8 mouse cellular contexts compared by ENCODE assay signal in genomic region chr13:95891926-95892610, GRCm38 (mm10). TPM values are rescaled to one million over a fixed set of nuclear protein-coding genes. Genes with fewer than 3 reads are reported as not detected.
DNase-seq lines count a peak whose midpoint lies in the region; ATAC-seq and TF ChIP-seq lines count a peak whose summit lies in the region.

No protein-coding gene starts in this region.

- peak overlapping the region; percentile 55 for H3K4me3 ChIP-seq in embryonic fibroblast, embryonic 13.5 days (ENCODE audit: insufficient read depth, low read length)
- H3K4me3 ChIP-seq in heart, embryonic 11.5 days (ENCODE audit: low read depth, low read length): peak overlapping the region; percentile 71
- H3K4me3 ChIP-seq in kidney, embryonic 14.5 days (ENCODE audit: low read length): peak overlapping the region; percentile 49
- H3K4me3 ChIP-seq in liver, embryonic 14.5 days (ENCODE audit: insufficient read depth in 1 of 2, low read depth in 2 of 2, low read length in 2 of 2): peak overlapping the region; percentile 68 to 71
- H3K4me3 ChIP-seq in stomach, embryonic 15.5 days (replicated peaks): peak overlapping the region; percentile 74

- H3K4me1 ChIP-seq in embryonic fibroblast, embryonic 13.5 days (ENCODE audit: control insufficient read depth, insufficient read depth, low read length): no peaks in the 10 kb centered on the region
- 0 out of 2 replicates have a peak, but pooled peaks cover 2% of the 10 kb centered on the region for H3K4me1 ChIP-seq in heart, embryonic 11.5 days (ENCODE audit: control insufficient read depth, insufficient read depth, low read length)
- H3K4me1 ChIP-seq in kidney, embryonic 14.5 days (ENCODE audit: control insufficient read depth, insufficient read depth, low read length): no peaks in the 10 kb centered on the region
- peaks cover 3 to 20% of the 10 kb centered on the region in 2 experiments; a peak in 3 of 4 replicates for H3K4me1 ChIP-seq in liver, embryonic 14.5 days (replicated peaks; ENCODE audit: control insufficient read depth in 2 of 2, insufficient read depth in 2 of 2, low read length in 1 of 2)
- 0 out of 2 replicates have a peak, but pooled peaks cover 3% of the 10 kb centered on the region for H3K4me1 ChIP-seq in stomach, embryonic 15.5 days

- peak; percentile 91 for DNase-seq in CD4-positive, CD25-positive, alpha-beta regulatory T cell, adult 2 months (ENCODE audit: low read depth, low spot score)
- DNase-seq in brain, adult 2 months (ENCODE audit: low read depth, low spot score): peak; percentile 69
- peak; percentile 49 to 63 (median 50) for DNase-seq in liver, embryonic 14.5 days (ENCODE audit: low read depth in 3 of 3, low spot score in 3 of 3)
- peak; percentile 83 to 85 for DNase-seq in natural killer cell, adult 2 months (ENCODE audit: low spot score in 2 of 2)

- H3K36me3 ChIP-seq in heart, embryonic 11.5 days (ENCODE audit: control insufficient read depth, insufficient read depth, low read length): no peaks in the 10 kb centered on the region
- no peaks in the 10 kb centered on the region for H3K36me3 ChIP-seq in kidney, embryonic 14.5 days (ENCODE audit: control insufficient read depth, insufficient read depth, low read length)
- H3K36me3 ChIP-seq in liver, embryonic 14.5 days (replicated peaks; ENCODE audit: control insufficient read depth, insufficient read depth, low read depth): no peaks in the 10 kb centered on the region
- no peaks in the 10 kb centered on the region for H3K36me3 ChIP-seq in stomach, embryonic 15.5 days

- under 1% methylated on average over 36 of the region's 52 CpGs for WGBS in heart, embryonic 11.5 days (ENCODE audit: insufficient replicate concordance)
- WGBS in kidney, embryonic 14.5 days: 1% methylated on average over 38 of the region's 52 CpGs
- 0% methylated on average over 49 of the region's 52 CpGs for WGBS in liver, embryonic 14.5 days (ENCODE audit: insufficient replicate concordance)
- under 1% methylated on average over 46 of the region's 52 CpGs for WGBS in stomach, embryonic 15.5 days

- H3K9me3 ChIP-seq in heart, embryonic 11.5 days (replicated peaks; ENCODE audit: control insufficient read depth, low read length): no peaks in the 10 kb centered on the region
- no peaks in the 10 kb centered on the region for H3K9me3 ChIP-seq in kidney, embryonic 14.5 days (ENCODE audit: control insufficient read depth, low read length)
- H3K9me3 ChIP-seq in liver, embryonic 14.5 days (ENCODE audit: control insufficient read depth, low read length): no peaks in the 10 kb centered on the region
- H3K9me3 ChIP-seq in stomach, embryonic 15.5 days: no peaks in the 10 kb centered on the region

- no peaks in the 10 kb centered on the region for H3K27me3 ChIP-seq in heart, embryonic 11.5 days (ENCODE audit: control insufficient read depth, insufficient read depth, low read length)
- 0 out of 2 replicates have a peak, but pooled peaks cover 4% of the 10 kb centered on the region for H3K27me3 ChIP-seq in kidney, embryonic 14.5 days (ENCODE audit: control insufficient read depth, insufficient read depth, low read length)
- H3K27me3 ChIP-seq in liver, embryonic 14.5 days (ENCODE audit: control insufficient read depth, insufficient read depth, low read length): no peaks in the 10 kb centered on the region
- no peaks in the 10 kb centered on the region for H3K27me3 ChIP-seq in stomach, embryonic 15.5 days (replicated peaks)

- H3K27ac ChIP-seq in embryonic fibroblast, embryonic 13.5 days (ENCODE audit: insufficient read depth, low read length): no peak overlapping the region
- H3K27ac ChIP-seq in heart, embryonic 11.5 days (ENCODE audit: low read depth, low read length): peak overlapping the region; percentile 41; the same call in 1 of the 2 replicates
- H3K27ac ChIP-seq in kidney, embryonic 14.5 days (ENCODE audit: low read depth, low read length): no peak overlapping the region; the same call in 1 of the 2 replicates
- H3K27ac ChIP-seq in liver, embryonic 14.5 days: no peak overlapping the region; the same call in 1 of the 2 replicates
- peak overlapping the region; percentile 73; the same call in 1 of the 2 replicates for H3K27ac ChIP-seq in stomach, embryonic 15.5 days

- peak; percentile 84 for ATAC-seq in heart, embryonic 11.5 days (replicated peaks; ENCODE audit: insufficient number of reproducible peaks, low FRiP score, low TSS enrichment)
- peak; percentile 89 for ATAC-seq in kidney, embryonic 14.5 days (ENCODE audit: low FRiP score, low TSS enrichment)
- peak; percentile 80 for ATAC-seq in liver, embryonic 14.5 days (ENCODE audit: insufficient read depth)
- ATAC-seq in stomach, embryonic 15.5 days (ENCODE audit: insufficient read depth, low FRiP score, low read depth): peak; percentile 65

- H3K9ac ChIP-seq in heart, embryonic 11.5 days (ENCODE audit: low read depth, low read length): peak overlapping the region; percentile 81
- H3K9ac ChIP-seq in kidney, embryonic 14.5 days (ENCODE audit: low read depth, low read length): peak overlapping the region; percentile 69
- H3K9ac ChIP-seq in liver, embryonic 14.5 days (replicated peaks): peak overlapping the region; percentile 66
- peak overlapping the region; percentile 75 for H3K9ac ChIP-seq in stomach, embryonic 15.5 days

- peak overlapping the region; percentile 100 for H3K4me2 ChIP-seq in heart, embryonic 11.5 days
- H3K4me2 ChIP-seq in kidney, embryonic 14.5 days (replicated peaks; ENCODE audit: low read depth, low read length): peak overlapping the region; percentile 70
- peak overlapping the region; percentile 93 for H3K4me2 ChIP-seq in liver, embryonic 14.5 days (ENCODE audit: low read depth)
- peak overlapping the region; percentile 96 for H3K4me2 ChIP-seq in stomach, embryonic 15.5 days

- TF ChIP-seq EP300 in liver, embryonic 14.5 days (IDR thresholded peaks at IDR 0.05; ENCODE audit: low read depth): 0 out of 2 replicates have a peak, but pooled peaks have one; percentile 23

- peak; percentile 79 for TF ChIP-seq CTCF in embryonic fibroblast, embryonic 13.5 days (IDR thresholded peaks at IDR 0.05; ENCODE audit: borderline replicate concordance, insufficient read depth, low read length)
- TF ChIP-seq CTCF in liver, embryonic 14.5 days (IDR thresholded peaks at IDR 0.05; ENCODE audit: low read depth): peak; percentile 88

- TF ChIP-seq POLR2A in embryonic fibroblast, embryonic 13.5 days (IDR thresholded peaks at IDR 0.05; ENCODE audit: low read depth, low read length): no peak

RNA-seq across cellular contexts. Expression of gene Iqgap2, which starts 0.3 kb away (rescaled TPM):
- 3.4 and 7.4 TPM in 2 replicates for polyA plus RNA-seq in embryonic fibroblast, embryonic 13.5 days (2011; ENCODE audit: insufficient read length, low read depth, missing spikeins)
- polyA plus RNA-seq in heart, embryonic 11.5 days (2014; fragmentation: Nextera tagmentation; extraction: Ambion mirVana): 8.5 and 9.0 TPM in 2 replicates
- polyA plus RNA-seq in kidney, embryonic 14.5 days (2014; fragmentation: Nextera tagmentation; extraction: Ambion mirVana): 6.6 and 11.2 TPM in 2 replicates
- polyA plus RNA-seq in liver, embryonic 14.5 days (2012; rRNA removed): 6.1 and 10.8 TPM in 2 replicates
- 11.8 TPM in 2 replicates for polyA plus RNA-seq in liver, embryonic 14.5 days (2014; fragmentation: Nextera tagmentation; extraction: Ambion mirVana)
- 20.3 and 20.9 TPM in 2 replicates for polyA plus RNA-seq in stomach, embryonic 15.5 days (2015; fragmentation: Nextera tagmentation; extraction: Ambion mirVana)

Comparison
In these comparisons a context has a peak if more than half of its experiments do, and no peak if none do; other contexts are left out.
1. H3K27ac ChIP-seq: peak in heart, embryonic 11.5 days (single experiment) and stomach, embryonic 15.5 days (single experiment); none in embryonic fibroblast, embryonic 13.5 days (single experiment), kidney, embryonic 14.5 days (single experiment) and liver, embryonic 14.5 days (single experiment).
2. Peak in every context shown above with its lines, with median percentiles within 50 percentile points of each other: DNase-seq, H3K4me3 ChIP-seq, ATAC-seq, H3K4me2 ChIP-seq and H3K9ac ChIP-seq.